Mouse (Mus musculus): ENCODE measurements around the gene Dthd1.
A peak's percentile ranks its signal among the peaks of the same experiment; 100 is the strongest.

Gene Dthd1

GRCm38 (mm10) chr5:62813402-62814071, at the start of gene Dthd1:
Gene Dthd1, plus strand, starts transcription at chr5:62813823.
- DNase-seq: no peak

GRCm38 (mm10) chr5:62764161-62764560, 49.5 kb upstream of the Dthd1 start:
- no peak for DNase-seq

GRCm38 (mm10) chr5:62765459-62765783, 48.2 kb upstream of the Dthd1 start:
- DNase-seq: no peak

GRCm38 (mm10) chr5:62765784-62766701, 47.6 kb upstream of the Dthd1 start, which contains the start of gene Arap2:
Gene Arap2, minus strand, starts transcription at chr5:62766159.
- DNase-seq: peak; percentile 98

- DNase-seq: no peak
Observed at GRCm38 (mm10) chr5:62771775-62772599, 41.6 kb upstream of the Dthd1 start.

GRCm38 (mm10) chr5:62777804-62778203, 35.8 kb upstream of the Dthd1 start:
- no peak for DNase-seq

- DNase-seq: no peak
Observed at GRCm38 (mm10) chr5:62778682-62779081, 34.9 kb upstream of the Dthd1 start.

GRCm38 (mm10) chr5:62786809-62787208, 26.8 kb upstream of the Dthd1 start:
- DNase-seq: no peak

- no peak for DNase-seq
Observed at GRCm38 (mm10) chr5:62790921-62791564, 22.6 kb upstream of the Dthd1 start.

GRCm38 (mm10) chr5:62792776-62793175, 20.8 kb upstream of the Dthd1 start:
- DNase-seq: no peak

GRCm38 (mm10) chr5:62814072-62814414, 420 bp downstream of the Dthd1 start:
- no peak for DNase-seq

- no peak for DNase-seq
Observed at GRCm38 (mm10) chr5:62815741-62816140, 2.1 kb downstream of the Dthd1 start.

- no peak for DNase-seq
Observed at GRCm38 (mm10) chr5:62819567-62819966, 5.9 kb downstream of the Dthd1 start.

GRCm38 (mm10) chr5:62820363-62821271, 7.0 kb downstream of the Dthd1 start:
- DNase-seq: no peak

GRCm38 (mm10) chr5:62842955-62843730, 29.5 kb downstream of the Dthd1 start:
- no peak for DNase-seq

GRCm38 (mm10) chr5:62846571-62847131, 33.0 kb downstream of the Dthd1 start:
- DNase-seq: no peak

- DNase-seq: no peak
Observed at GRCm38 (mm10) chr5:62851337-62851736, 37.7 kb downstream of the Dthd1 start.

- DNase-seq: no peak
Observed at GRCm38 (mm10) chr5:62854361-62854844, 40.8 kb downstream of the Dthd1 start.

GRCm38 (mm10) chr5:62857502-62857901, 43.9 kb downstream of the Dthd1 start:
- no peak for DNase-seq

- no peak for DNase-seq
Observed at GRCm38 (mm10) chr5:62858282-62858681, 44.7 kb downstream of the Dthd1 start.

Measured in heart, adult 11 months (tissue).